In genomic region chr6:36808306-36809058, GRCm38 (mm10) we compare ENCODE assay signal across 9 mouse cellular contexts. TPM values are rescaled to one million over a fixed set of nuclear protein-coding genes. Genes with fewer than 3 reads are reported as not detected.
DNase-seq lines count a peak whose midpoint lies in the region; ATAC-seq lines count a peak whose summit lies in the region.
"Had no signal": no experiment of that assay in that cellular context is flagged by ENCODE, and none has a peak within 500 bp of the region (broad histone marks: within the 10 kb centered on the region; RNA-seq: fewer than 3 reads in every experiment).

No protein-coding gene starts in this region.

- H3K9ac ChIP-seq in heart, embryonic 12.5 days: peak overlapping the region; percentile 82
- H3K9ac ChIP-seq in forebrain, embryonic 16.5 days (replicated peaks; ENCODE audit: low read depth, low read length): peak overlapping the region; percentile 76

- no peak for DNase-seq in heart, postnatal 25 days (ENCODE audit: low spot score)
- DNase-seq in brain, adult 2 months (ENCODE audit: low read depth, low spot score): peak; percentile 35
- no peak for DNase-seq in midbrain, embryonic 10.5 days (ENCODE audit: low spot score)
- DNase-seq in testis, postnatal 14 days (ENCODE audit: low spot score): no peak
- no peak for DNase-seq in kidney, postnatal 25 days

- no peak for ATAC-seq in heart, embryonic 12.5 days (ENCODE audit: insufficient number of reproducible peaks, low FRiP score)
- ATAC-seq in forebrain, embryonic 16.5 days: no peak
- no peak for ATAC-seq in inflammation-experienced regulatory T-cells, adult 6 months
- ATAC-seq: activated CD4-positive, CD25-positive, alpha-beta regulatory T cell, adult 4 months had no signal

- intact Hi-C loops in heart, postnatal 25 days (cut with DNase I): no loop called here

- H3K4me3 ChIP-seq in heart, embryonic 12.5 days: peak overlapping the region; percentile 64
- H3K4me3 ChIP-seq in forebrain, embryonic 16.5 days (replicated peaks; ENCODE audit: low read length): peak overlapping the region; percentile 66
- peak overlapping the region; percentile 72 for H3K4me3 ChIP-seq in midbrain, embryonic 10.5 days

- 70% methylated on average over 7 of the region's 7 CpGs for WGBS in heart, embryonic 12.5 days
- 18% methylated on average over 7 of the region's 7 CpGs for WGBS in forebrain, embryonic 16.5 days
- WGBS in midbrain, embryonic 10.5 days: 26% methylated on average over 7 of the region's 7 CpGs

- H3K27ac ChIP-seq in heart, embryonic 12.5 days (ENCODE audit: poor library complexity, severe bottlenecking): no peak overlapping the region; the same call in 1 of the 2 replicates
- peak overlapping the region; percentile 89 for H3K27ac ChIP-seq in forebrain, embryonic 16.5 days (ENCODE audit: low read length)
- H3K27ac ChIP-seq in midbrain, embryonic 10.5 days (replicated peaks): peak overlapping the region; percentile 89

- H3K9me3 ChIP-seq in heart, embryonic 12.5 days (replicated peaks): no peaks in the 10 kb centered on the region
- no peaks in the 10 kb centered on the region for H3K9me3 ChIP-seq in forebrain, embryonic 16.5 days (ENCODE audit: control insufficient read depth, low read length)
- no peaks in the 10 kb centered on the region for H3K9me3 ChIP-seq in midbrain, embryonic 10.5 days (replicated peaks)

- peaks cover 23% of the 10 kb centered on the region for H3K4me1 ChIP-seq in heart, embryonic 12.5 days (replicated peaks)
- peaks cover 23% of the 10 kb centered on the region for H3K4me1 ChIP-seq in forebrain, embryonic 16.5 days (replicated peaks; ENCODE audit: control insufficient read depth, insufficient read depth, low read length)
- H3K4me1 ChIP-seq in midbrain, embryonic 10.5 days: peaks cover 41% of the 10 kb centered on the region

- H3K27me3 ChIP-seq in heart, embryonic 12.5 days (replicated peaks): no peaks in the 10 kb centered on the region
- no peaks in the 10 kb centered on the region for H3K27me3 ChIP-seq in forebrain, embryonic 16.5 days (replicated peaks; ENCODE audit: control insufficient read depth, insufficient read depth, low read length)
- peaks cover 50% of the 10 kb centered on the region for H3K27me3 ChIP-seq in midbrain, embryonic 10.5 days (ENCODE audit: low read depth, poor library complexity, severe bottlenecking)

- H3K4me2 ChIP-seq in heart, embryonic 12.5 days: peak overlapping the region; percentile 86
- peak overlapping the region; percentile 74 for H3K4me2 ChIP-seq in forebrain, embryonic 16.5 days (ENCODE audit: low read length)

- H3K36me3 ChIP-seq in heart, embryonic 12.5 days: peaks cover 8% of the 10 kb centered on the region; the same call in 1 of the 2 replicates
- H3K36me3 ChIP-seq in forebrain, embryonic 16.5 days (ENCODE audit: control insufficient read depth, insufficient read depth): no peaks in the 10 kb centered on the region
- peaks cover 33% of the 10 kb centered on the region for H3K36me3 ChIP-seq in midbrain, embryonic 10.5 days

RNA-seq across cellular contexts. Expression of gene Ptn, which starts 1.5 kb away (rescaled TPM):
- polyA plus RNA-seq in heart, embryonic 12.5 days (2016; fragmentation: Nextera tagmentation; extraction: Ambion mirVana): 282 and 283 TPM in 2 replicates
- 1 to 10 TPM; 4.2 to 4.4 TPM for total RNA-seq in heart, postnatal 25 days (2021)
- polyA plus RNA-seq in forebrain, embryonic 16.5 days (2015; fragmentation: Nextera tagmentation; extraction: Ambion mirVana): 472 and 585 TPM in 2 replicates
- polyA plus RNA-seq in midbrain, embryonic 10.5 days (2016; fragmentation: Nextera tagmentation; extraction: Ambion mirVana): 154 and 174 TPM in 2 replicates
- under 1 TPM in 1 of 3 experiments, not detected in 2; 0.38 TPM for polyA plus RNA-seq in inflammation-experienced regulatory T-cells, adult 6 months (2017; shearing (Covaris generic))
- polyA plus RNA-seq: activated CD4-positive, CD25-positive, alpha-beta regulatory T cell, adult 4 months had no signal

Comparison
In these comparisons a context has a peak if more than half of its experiments do, and no peak if none do; other contexts are left out.
1. RNA of gene Ptn, which starts 1.5 kb away (polyA plus RNA-seq): 472 to 585 TPM in forebrain, embryonic 16.5 days, 282 to 283 TPM in heart, embryonic 12.5 days and 154 to 174 TPM in midbrain, embryonic 10.5 days; 0.38 TPM in inflammation-experienced regulatory T-cells, adult 6 months; every median in the first group is over 100 times any median in the second.
2. Peak in every context shown above with its lines, with median percentiles within 50 percentile points of each other: H3K4me3 ChIP-seq.